Mouse (Mus musculus) heart, postnatal 0 days (tissue): ENCODE measurements around the gene Mecom. TPM values are rescaled to one million over a fixed set of nuclear protein-coding genes. Genes with fewer than 3 reads are reported as not detected.

Experiments
- ATAC-seq: fragments of 200-750 bp; cut with Nextera tagmentation; 2 replicates; pipeline ENCODE4 v1.8.0; 2017; ENCODE audit warnings: low read depth, moderate number of reproducible peaks, moderate library complexity; ENCODE audit not compliant: insufficient read depth
- DNase-seq: peaks from one replicate; pipeline ENCODE4 v3.0.0-alpha.2; 2016; ENCODE audit warnings: low spot score
- H3K27ac ChIP-seq: fragments of 300-500 bp; sonication (generic); 2 replicates; pipeline ENCODE4 v1.5.1; 2014; ENCODE audit warnings: low read depth, mild to moderate bottlenecking
- H3K27me3 ChIP-seq: fragments of 300-500 bp; sonication (generic); 2 replicates; pipeline ENCODE4 v1.6.1; 2014; ENCODE audit warnings: low read length, mixed read lengths; ENCODE audit not compliant: control insufficient read depth, insufficient read depth
- H3K36me3 ChIP-seq: fragments of 300-500 bp; sonication (generic); replicated peaks from 2 replicates; pipeline ENCODE4 v1.6.1; 2014; ENCODE audit warnings: low read length, mixed read lengths; ENCODE audit not compliant: control insufficient read depth, insufficient read depth
- H3K4me1 ChIP-seq: fragments of 300-500 bp; sonication (generic); 2 replicates; pipeline ENCODE4 v1.6.1; 2014; ENCODE audit warnings: antibody characterized with exemption; ENCODE audit not compliant: control insufficient read depth, insufficient read depth
- H3K4me2 ChIP-seq: fragments of 300-500 bp; sonication (generic); 2 replicates; pipeline ENCODE4 v1.6.1; 2014; ENCODE audit warnings: low read depth, mild to moderate bottlenecking, low read length, moderate library complexity
- H3K4me3 ChIP-seq: fragments of 300-500 bp; sonication (generic); 2 replicates; pipeline ENCODE4 v1.5.1; 2014; ENCODE audit warnings: low read depth, low read length
- H3K9ac ChIP-seq: fragments of 300-500 bp; sonication (generic); replicated peaks from 2 replicates; pipeline ENCODE4 v1.6.1; 2014; ENCODE audit warnings: low read depth, low read length, mixed read lengths
- H3K9me3 ChIP-seq: fragments of 300-500 bp; sonication (generic); replicated peaks from 2 replicates; pipeline ENCODE4 v1.6.1; 2016; ENCODE audit warnings: low read length; ENCODE audit not compliant: control insufficient read depth
- CTCF ChIP-seq: IDR thresholded peaks from 2 replicates; pipeline ENCODE4 v1.5.1; 2016; ENCODE audit warnings: antibody characterized with exemption, control low read depth, low read depth
- EP300 ChIP-seq: IDR thresholded peaks from 2 replicates; pipeline ENCODE4 v1.6.1; 2016; ENCODE audit warnings: antibody characterized with exemption, low read depth
- WGBS: fragments of 180-500 bp; shearing (Covaris S2); extraction: QIAGEN DNeasy Blood & Tissue Kit; methylation state at CpG from one replicate; pipeline ENCODE4 v1.1.7; 2014; 5-methylcytosine and 5-hydroxymethylcytosine counted together
- polyA plus RNA-seq: library from polyadenylated mRNA; unstranded; fragments of >200 nt; fragmentation: Nextera tagmentation; extraction: Ambion mirVana; gene quantifications from 2 replicates; pipeline ENCODE4 v1.2.1, GENCODE M21; 2015
- total RNA-seq: library from RNA; depleted of rRNA; stranded (reverse); fragments of >200 nt; gene quantifications from 2 replicates; pipeline ENCODE4 v1.2.3, GENCODE M21; 2014; ENCODE audit warnings: low replicate concordance

Mecom gene
- total and polyA plus RNA-seq, 2 experiments from 2014 or later = 8.5 to 18.9 TPM

GRCm38 (mm10) chr3:30093005-30093404 lies 454.8 kb downstream of the Mecom start:
- Histone ChIP-seq H3K4me2 (no peak overlapping the region), H3K36me3 (no peaks in the 10 kb centered on the region), H3K9ac (no peak overlapping the region), H3K4me3 (no peak overlapping the region), H3K27ac (no peak overlapping the region), H3K4me1 (peaks cover 5% of the 10 kb centered on the region), H3K9me3 (no peaks in the 10 kb centered on the region), H3K27me3 (no peaks in the 10 kb centered on the region)
- no peak for TF ChIP-seq EP300
- no peak for TF ChIP-seq CTCF
- no peak for ATAC-seq
- DNase-seq = no peak
- WGBS = 22% methylated on average over 1 of the region's 1 CpGs

- H3K4me2 ChIP-seq = no peak overlapping the region
- no peak for ATAC-seq
- H3K27me3 ChIP-seq = no peaks in the 10 kb centered on the region
- H3K27ac ChIP-seq = no peak overlapping the region
- TF ChIP-seq EP300 (no peak), CTCF (no peak)
- H3K9ac ChIP-seq = no peak overlapping the region
- H3K4me1 ChIP-seq = peaks cover 4% of the 10 kb centered on the region
- no peak overlapping the region for H3K4me3 ChIP-seq
- H3K36me3 ChIP-seq = no peaks in the 10 kb centered on the region
- WGBS = 75% methylated on average over 7 of the region's 7 CpGs
- no peak for DNase-seq
- H3K9me3 ChIP-seq = no peaks in the 10 kb centered on the region
These were observed 455.3 kb downstream of the Mecom start for GRCm38 (mm10) chr3:30092481-30092880.

DNA sequence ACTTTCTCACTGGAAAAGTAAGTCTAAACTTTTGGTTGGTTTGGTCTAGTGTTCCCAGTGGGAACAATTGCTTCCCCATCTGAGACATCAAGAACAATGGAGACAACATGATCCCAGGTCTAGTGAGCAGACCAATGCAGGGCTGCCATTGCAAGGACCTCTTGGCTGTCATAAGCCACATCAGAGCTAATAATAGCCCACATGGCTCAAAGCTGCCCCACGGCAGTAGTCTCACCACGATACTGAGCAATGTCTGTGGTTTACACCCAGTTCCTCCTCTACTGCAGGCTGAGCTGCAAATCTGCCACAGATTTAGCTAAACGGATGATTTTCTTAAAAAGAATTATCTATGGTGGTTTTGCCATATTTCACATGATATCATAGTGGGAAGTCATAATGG lies 455.9 kb downstream of the Mecom start:
- no peak for DNase-seq
- H3K4me3 ChIP-seq = no peak overlapping the region
- no peak for ATAC-seq
- 41% methylated on average over 3 of the region's 3 CpGs for WGBS
- no peak overlapping the region for H3K9ac ChIP-seq
- H3K27ac ChIP-seq = no peak overlapping the region
- H3K4me2 ChIP-seq = no peak overlapping the region
- H3K27me3 ChIP-seq = no peaks in the 10 kb centered on the region
- no peaks in the 10 kb centered on the region for H3K36me3 ChIP-seq
- H3K4me1 ChIP-seq = no peaks in the 10 kb centered on the region
- TF ChIP-seq EP300 = no peak
- no peak for TF ChIP-seq CTCF
- H3K9me3 ChIP-seq = no peaks in the 10 kb centered on the region

- 67% methylated on average over 1 of the region's 1 CpGs for WGBS
- H3K27me3 ChIP-seq = no peaks in the 10 kb centered on the region
- H3K9me3 ChIP-seq = no peaks in the 10 kb centered on the region
- H3K27ac ChIP-seq = no peak overlapping the region
- no peaks in the 10 kb centered on the region for H3K4me1 ChIP-seq
- H3K4me2 ChIP-seq = no peak overlapping the region
- no peak overlapping the region for H3K4me3 ChIP-seq
- DNase-seq (no peak), ATAC-seq (no peak)
- no peak overlapping the region for H3K9ac ChIP-seq
- H3K36me3 ChIP-seq = no peaks in the 10 kb centered on the region
- no peak for TF ChIP-seq CTCF
- TF ChIP-seq EP300 = no peak
These were observed 456.4 kb downstream of the Mecom start for GRCm38 (mm10) chr3:30091401-30091800.

DNA sequence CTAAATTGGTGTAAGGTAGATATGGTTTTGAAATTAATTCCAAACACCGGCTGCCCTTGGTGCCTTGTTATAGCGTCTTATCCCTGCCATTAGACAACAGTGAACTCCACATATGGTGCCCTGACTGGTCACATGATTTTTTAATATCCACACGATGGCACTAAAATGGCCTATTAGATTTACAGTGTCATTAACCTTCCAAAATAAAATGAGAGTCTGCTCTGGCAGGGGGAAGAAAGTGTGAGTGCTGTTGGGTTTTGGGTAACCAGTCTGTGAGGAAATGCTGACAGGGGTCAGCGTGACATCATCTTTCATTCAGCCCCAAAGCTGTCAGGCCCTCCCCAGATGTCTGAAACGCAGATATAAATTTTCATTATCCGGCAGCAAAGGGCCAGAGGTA lies 461.7 kb downstream of the Mecom start:
- DNase-seq (no peak), ATAC-seq (no peak)
- no peaks in the 10 kb centered on the region for H3K4me1 ChIP-seq
- TF ChIP-seq EP300 = no peak
- no peak for TF ChIP-seq CTCF
- 77% methylated on average over 6 of the region's 6 CpGs for WGBS
- no peaks in the 10 kb centered on the region for H3K9me3 ChIP-seq
- no peaks in the 10 kb centered on the region for H3K27me3 ChIP-seq
- H3K4me2 ChIP-seq = no peak overlapping the region
- no peak overlapping the region for H3K4me3 ChIP-seq
- H3K36me3 ChIP-seq = no peaks in the 10 kb centered on the region
- H3K9ac ChIP-seq = no peak overlapping the region
- H3K27ac ChIP-seq = no peak overlapping the region

- H3K4me2 ChIP-seq = no peak overlapping the region
- WGBS = 56% methylated on average over 1 of the region's 1 CpGs
- DNase-seq = no peak
- no peaks in the 10 kb centered on the region for H3K27me3 ChIP-seq
- TF ChIP-seq EP300 (no peak), CTCF (no peak)
- H3K4me3 ChIP-seq = no peak overlapping the region
- no peaks in the 10 kb centered on the region for H3K4me1 ChIP-seq
- H3K9me3 ChIP-seq = no peaks in the 10 kb centered on the region
- H3K36me3 ChIP-seq = no peaks in the 10 kb centered on the region
- no peak overlapping the region for H3K9ac ChIP-seq
- H3K27ac ChIP-seq = no peak overlapping the region
- no peak for ATAC-seq
These were observed 464.0 kb downstream of the Mecom start for GRCm38 (mm10) chr3:30083842-30084241.
